Mouse (Mus musculus): Measurements from ENCODE around the gene Dync1i2.

DNA sequence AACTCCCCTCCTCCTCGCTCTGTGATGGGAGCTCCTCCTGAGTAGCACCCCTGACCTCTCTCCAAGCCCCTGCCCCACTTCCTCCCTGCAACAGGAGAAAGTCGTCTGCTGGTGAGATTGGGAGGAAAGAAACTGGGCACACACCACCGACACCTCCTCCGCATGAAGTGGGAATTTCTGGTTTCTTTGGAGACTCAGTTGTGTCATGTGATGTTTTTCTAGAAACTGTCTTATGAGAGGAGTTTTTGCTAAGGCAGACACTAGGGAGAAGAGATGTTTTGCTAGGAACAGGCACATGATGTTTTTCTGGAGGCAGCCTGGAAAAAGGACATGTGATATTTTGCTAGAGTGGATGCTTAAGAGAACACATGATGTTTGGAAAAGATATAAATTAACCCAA is 11.0 kb upstream of the Dync1i2 start:
- no peak for TF ChIP-seq CTCF (IDR thresholded peaks at IDR 0.05; ENCODE audit: low read depth)
- TF ChIP-seq EP300 (IDR thresholded peaks at IDR 0.05; ENCODE audit: low read depth): no peak
